Mouse (Mus musculus) forebrain, embryonic 10.5 days (tissue): ENCODE measurements around the gene Slc19a1. TPM values are rescaled to one million over a fixed set of nuclear protein-coding genes. Genes with fewer than 3 reads are reported as not detected.

Experiments used
- DNase-seq: peaks from one replicate; pipeline ENCODE4 v3.0.0-alpha.2; 2017; ENCODE audit warnings: low spot score; ENCODE audit errors: extremely low spot score
- H3K27ac ChIP-seq: fragments of 300-500 bp; sonication (generic); 2 replicates; pipeline ENCODE4 v1.5.1; 2016; ENCODE audit warnings: mild to moderate bottlenecking
- H3K27me3 ChIP-seq: fragments of 300-500 bp; sonication (generic); 2 replicates; pipeline ENCODE4 v1.6.1; 2016; ENCODE audit warnings: mild to moderate bottlenecking; ENCODE audit not compliant: poor library complexity, severe bottlenecking
- H3K36me3 ChIP-seq: fragments of 300-500 bp; sonication (generic); replicated peaks from 2 replicates; pipeline ENCODE4 v1.6.1; 2016; ENCODE audit warnings: mild to moderate bottlenecking, moderate library complexity
- H3K4me1 ChIP-seq: fragments of 300-500 bp; sonication (generic); 2 replicates; pipeline ENCODE4 v1.6.1; 2016
- H3K4me3 ChIP-seq: fragments of 300-500 bp; sonication (generic); 2 replicates; pipeline ENCODE4 v1.5.1; 2016; ENCODE audit warnings: mild to moderate bottlenecking, moderate library complexity
- H3K9me3 ChIP-seq: fragments of 300-500 bp; sonication (generic); 2 replicates; pipeline ENCODE4 v1.6.1; 2016; ENCODE audit warnings: mild to moderate bottlenecking, moderate library complexity
- WGBS: fragments of 180-500 bp; shearing (Covaris S2); methylation state at CpG from one replicate; pipeline ENCODE4 v1.1.7; 2016; 5-methylcytosine and 5-hydroxymethylcytosine counted together
- polyA plus RNA-seq: library from polyadenylated mRNA; unstranded; fragments of >200 nt; fragmentation: Nextera tagmentation; extraction: Ambion mirVana; gene quantifications from 2 replicates; pipeline ENCODE4 v1.2.1, GENCODE M21; 2016

Slc19a1 gene
- polyA plus RNA-seq = 37.1 and 44.4 TPM in 2 replicates

DNA sequence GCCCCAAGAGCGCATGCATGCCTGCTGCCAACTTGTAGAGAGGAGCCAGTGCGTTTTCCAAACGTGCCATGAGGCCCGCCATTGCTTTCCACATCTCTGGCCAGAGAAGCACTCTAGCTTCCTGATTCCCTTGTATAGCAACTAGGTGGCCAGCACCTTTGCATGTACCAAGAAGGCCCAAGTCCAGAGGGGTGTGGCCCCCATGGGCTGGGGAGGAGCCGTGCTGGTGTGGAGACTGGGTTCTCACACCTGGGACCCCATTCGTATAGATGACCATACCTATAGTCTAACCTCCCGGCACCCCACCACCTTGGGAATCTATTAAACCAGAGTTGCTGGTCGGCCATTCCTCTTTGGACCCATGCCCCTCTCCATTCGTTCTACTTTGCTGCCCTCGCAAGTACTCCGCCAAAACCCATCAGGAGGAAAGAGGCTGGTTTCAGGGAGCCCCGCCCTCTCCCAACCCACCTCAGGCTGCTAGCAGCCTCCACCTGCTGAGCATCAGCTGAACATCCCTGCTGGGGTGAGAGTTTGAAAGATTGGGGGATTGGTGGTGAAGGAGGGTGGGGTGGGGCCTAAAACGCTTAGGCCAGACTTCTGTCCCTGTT, at the start of gene Slc19a1:
Slc19a1 (plus strand) TSS at position 474 of the 608 bp plus-strand sequence.
- peak within 1 kb of the TSS; percentile 90 for H3K27ac ChIP-seq
- H3K4me3 ChIP-seq = peak within 1 kb of the TSS; percentile 83
- H3K9me3 ChIP-seq = no peaks in the 10 kb centered on the region
- peaks cover 35% of the 10 kb centered on the region for H3K4me1 ChIP-seq
- no peak for DNase-seq
- WGBS = 36% methylated on average over 13 of the region's 13 CpGs
- H3K27me3 ChIP-seq = peaks cover 25% of the 10 kb centered on the region
- peaks cover 6% of the 10 kb centered on the region for H3K36me3 ChIP-seq

DNA sequence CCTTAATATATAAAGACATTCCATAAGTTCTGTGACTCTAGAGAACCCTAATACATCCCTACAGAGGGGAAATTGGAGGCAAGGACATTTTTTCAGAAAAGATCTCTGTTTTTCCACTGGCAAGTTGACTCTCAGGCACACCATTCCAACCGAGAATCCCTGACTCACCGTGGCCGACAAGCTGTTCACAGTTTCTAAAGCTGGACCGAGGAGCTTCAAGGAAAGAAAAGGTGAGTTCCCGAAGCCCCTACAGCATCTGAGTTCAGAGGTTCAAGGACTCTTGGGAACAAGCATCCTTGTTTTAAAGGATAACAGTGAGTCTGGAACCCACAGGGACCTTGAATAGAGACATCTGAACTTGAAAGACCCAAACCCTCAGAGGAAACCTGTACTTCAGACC, 43.5 kb upstream of the Slc19a1 start:
- no peak for DNase-seq

DNA sequence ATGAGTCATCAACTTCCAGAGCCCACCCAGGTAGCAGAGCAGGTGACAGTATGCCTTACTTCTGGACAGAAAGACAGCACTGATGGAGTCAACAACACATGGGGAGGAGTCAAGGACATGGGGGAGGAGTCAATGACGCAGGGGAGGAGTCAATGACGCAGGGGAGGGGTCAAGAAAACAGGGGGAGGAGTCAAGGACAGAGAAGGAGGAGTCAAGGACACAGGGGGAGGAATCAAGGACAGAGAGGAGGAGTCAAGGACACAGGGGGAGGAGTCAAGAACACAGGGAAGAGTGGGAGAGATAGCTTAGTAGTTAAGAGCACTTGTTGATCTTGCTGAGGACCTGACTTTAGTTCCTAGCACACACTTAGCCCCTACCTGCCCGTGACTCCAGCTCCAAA, 39.6 kb upstream of the Slc19a1 start:
- Histone ChIP-seq H3K27ac (no peak overlapping the region), H3K9me3 (no peaks in the 10 kb centered on the region), H3K36me3 (no peaks in the 10 kb centered on the region), H3K4me3 (no peak overlapping the region), H3K27me3 (no peaks in the 10 kb centered on the region), H3K4me1 (peaks cover 13% of the 10 kb centered on the region; the same call in 1 of the 2 replicates)
- 62% methylated on average over 3 of the region's 3 CpGs for WGBS
- no peak for DNase-seq

More for the DNA sequence above, 43.5 kb upstream of the Slc19a1 start:
- Histone ChIP-seq H3K36me3 (no peaks in the 10 kb centered on the region), H3K27me3 (no peaks in the 10 kb centered on the region), H3K9me3 (no peaks in the 10 kb centered on the region), H3K4me1 (peaks cover 13% of the 10 kb centered on the region; the same call in 1 of the 2 replicates), H3K4me3 (no peak overlapping the region), H3K27ac (no peak overlapping the region)
- WGBS = 93% methylated on average over 5 of the region's 5 CpGs

DNA sequence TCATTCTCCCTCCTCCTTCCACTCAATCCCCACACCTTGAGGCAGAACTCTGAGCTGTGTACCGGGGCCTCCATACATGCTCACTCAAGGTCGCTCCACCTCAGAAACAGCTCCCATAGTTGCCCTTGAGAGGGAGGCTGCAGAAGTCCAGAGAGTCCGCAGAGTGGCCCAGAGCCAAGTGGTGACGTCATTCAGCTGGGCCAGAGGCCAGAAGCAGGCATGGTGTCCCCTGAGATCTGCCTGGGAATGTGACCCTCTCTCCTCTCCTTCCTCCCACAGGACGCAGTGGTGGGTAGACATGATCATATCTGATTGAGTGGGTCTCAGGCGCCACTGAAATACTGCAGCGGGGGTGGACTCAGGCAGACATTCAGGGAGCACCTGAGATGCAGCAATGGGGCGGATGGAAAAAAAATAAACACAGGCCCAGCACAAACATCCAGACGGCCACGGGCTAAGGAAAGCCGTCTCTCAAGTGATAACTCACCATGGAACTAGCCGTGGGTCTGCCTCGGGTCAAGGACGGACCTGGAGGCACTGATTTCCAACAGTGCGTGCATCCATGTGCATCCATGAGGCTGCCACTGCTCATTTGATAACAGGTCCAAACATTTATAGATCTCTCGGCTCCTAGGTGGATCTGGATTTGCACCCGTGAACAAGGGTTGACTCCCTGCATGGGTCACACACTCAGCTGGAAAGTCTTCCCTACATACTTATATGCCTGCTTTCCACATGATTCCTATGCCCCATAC, 34.1 kb upstream of the Slc19a1 start:
- DNase-seq = no peak
- 85% methylated on average over 17 of the region's 17 CpGs for WGBS

DNA sequence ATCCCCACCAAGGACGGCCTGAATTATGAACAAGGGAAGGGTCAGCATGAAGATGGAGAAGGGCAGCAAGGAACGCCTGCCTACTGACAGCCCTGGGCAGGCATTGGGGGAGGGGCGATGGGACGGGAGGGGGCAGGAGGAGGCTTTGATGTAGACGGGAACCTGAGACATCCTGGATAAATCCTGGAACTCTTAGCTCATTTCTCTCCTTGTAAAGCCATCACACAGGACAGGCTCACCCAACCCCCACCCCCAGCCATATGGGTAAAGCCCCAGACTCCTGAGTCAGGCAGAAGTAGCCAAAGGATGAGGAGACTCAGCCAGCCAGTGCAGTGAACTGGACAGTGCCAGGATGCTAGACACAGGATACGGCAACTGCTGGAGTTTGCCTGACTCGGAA, 27.1 kb upstream of the Slc19a1 start:
- WGBS = 32% methylated on average over 7 of the region's 7 CpGs
- no peak for DNase-seq
- H3K4me1 ChIP-seq = peaks cover 36% of the 10 kb centered on the region
- H3K36me3 ChIP-seq = no peaks in the 10 kb centered on the region
- no peaks in the 10 kb centered on the region for H3K9me3 ChIP-seq
- H3K4me3 ChIP-seq = no peak overlapping the region
- H3K27me3 ChIP-seq = no peaks in the 10 kb centered on the region
- peak overlapping the region; percentile 76 for H3K27ac ChIP-seq

More for the DNA sequence above, 34.1 kb upstream of the Slc19a1 start:
- Histone ChIP-seq H3K27ac (no peak overlapping the region), H3K4me1 (no peaks in the 10 kb centered on the region), H3K4me3 (no peak overlapping the region), H3K27me3 (no peaks in the 10 kb centered on the region), H3K9me3 (no peaks in the 10 kb centered on the region), H3K36me3 (no peaks in the 10 kb centered on the region)

DNA sequence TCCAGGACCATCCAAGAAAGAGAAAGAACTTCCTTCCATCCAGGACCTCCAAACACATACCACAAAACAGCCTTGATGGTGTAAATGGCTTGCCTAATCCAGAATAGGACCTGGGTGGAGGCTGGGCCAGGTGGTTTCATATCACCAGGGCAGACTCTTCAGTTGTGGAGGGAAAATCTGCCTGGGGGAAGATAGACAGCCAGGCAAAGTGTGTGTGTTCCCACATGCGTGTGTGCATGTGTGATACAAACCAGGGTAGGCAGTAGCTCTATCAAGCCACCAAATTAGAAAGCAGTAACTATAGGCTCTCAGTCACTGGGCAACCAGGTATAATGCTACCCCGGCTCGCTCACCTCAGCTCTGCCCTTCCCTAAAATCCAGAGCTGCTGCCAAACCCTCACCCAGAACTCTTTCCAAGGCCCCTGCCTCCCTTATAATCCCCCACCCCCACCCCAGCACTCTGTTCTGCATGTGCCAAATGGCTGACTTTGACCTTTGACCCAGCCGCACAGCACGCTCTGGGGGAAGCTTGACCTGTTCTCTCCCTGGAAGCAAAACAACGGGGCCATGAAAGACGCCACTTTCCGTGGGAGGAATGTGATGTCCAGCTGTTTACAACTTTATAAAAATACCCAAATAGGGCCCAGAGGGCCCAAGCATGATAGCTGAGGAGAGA, 24.5 kb upstream of the Slc19a1 start:
- Histone ChIP-seq H3K4me3 (no peak overlapping the region), H3K27me3 (no peaks in the 10 kb centered on the region), H3K27ac (peak overlapping the region; percentile 81), H3K36me3 (no peaks in the 10 kb centered on the region), H3K9me3 (no peaks in the 10 kb centered on the region), H3K4me1 (peaks cover 36% of the 10 kb centered on the region)
- DNase-seq = peak; percentile 46
- WGBS = 33% methylated on average over 8 of the region's 8 CpGs

DNA sequence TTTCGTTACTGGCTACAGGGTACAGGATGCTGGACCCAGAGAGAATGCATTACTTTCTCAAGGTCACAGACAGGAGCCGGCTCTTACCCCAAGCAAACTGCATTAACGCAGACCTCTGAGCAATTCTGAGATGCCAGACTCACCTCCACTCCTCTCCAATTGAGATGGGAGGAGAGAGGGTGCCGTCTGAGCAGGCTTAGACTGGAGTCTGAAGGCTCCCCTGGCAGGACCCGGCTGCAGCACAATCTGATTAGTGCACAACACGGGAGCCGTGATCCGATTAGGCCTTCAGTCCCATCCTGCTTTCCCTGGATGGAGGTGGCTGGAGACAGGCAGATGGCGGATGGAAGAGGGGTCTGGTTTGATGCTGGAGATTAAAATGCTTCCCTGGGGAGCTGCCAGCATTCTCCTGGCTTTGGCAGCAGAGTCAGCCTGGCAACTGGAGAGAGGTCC, 23.9 kb upstream of the Slc19a1 start:
- 21% methylated on average over 9 of the region's 9 CpGs for WGBS
- Histone ChIP-seq H3K4me3 (no peak overlapping the region), H3K4me1 (peaks cover 36% of the 10 kb centered on the region), H3K36me3 (no peaks in the 10 kb centered on the region), H3K27me3 (no peaks in the 10 kb centered on the region), H3K27ac (peak overlapping the region; percentile 81), H3K9me3 (no peaks in the 10 kb centered on the region)
- DNase-seq = peak; percentile 33

DNA sequence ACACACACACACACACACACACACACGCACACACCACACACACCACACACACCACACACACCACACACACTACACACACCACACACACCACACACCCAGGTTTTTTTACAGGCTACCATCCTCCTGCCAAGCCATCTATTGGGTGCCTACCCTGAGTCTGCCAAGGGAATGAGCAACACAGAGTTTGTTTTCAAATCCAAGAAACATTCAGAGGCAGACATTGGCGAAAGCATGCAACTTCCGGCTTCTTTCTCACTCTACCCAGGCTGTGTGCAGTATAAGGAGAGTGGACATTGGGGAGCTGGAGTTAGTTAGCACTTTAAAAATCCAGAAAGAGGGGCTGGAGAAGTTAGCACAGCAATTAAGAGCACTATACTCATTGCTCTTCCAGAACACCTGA, 23.3 kb upstream of the Slc19a1 start:
- DNase-seq = no peak
- Histone ChIP-seq H3K36me3 (no peaks in the 10 kb centered on the region), H3K9me3 (no peaks in the 10 kb centered on the region), H3K27me3 (no peaks in the 10 kb centered on the region), H3K27ac (peak overlapping the region; percentile 81), H3K4me1 (peaks cover 36% of the 10 kb centered on the region), H3K4me3 (no peak overlapping the region)
- 86% methylated on average over 3 of the region's 3 CpGs for WGBS

DNA sequence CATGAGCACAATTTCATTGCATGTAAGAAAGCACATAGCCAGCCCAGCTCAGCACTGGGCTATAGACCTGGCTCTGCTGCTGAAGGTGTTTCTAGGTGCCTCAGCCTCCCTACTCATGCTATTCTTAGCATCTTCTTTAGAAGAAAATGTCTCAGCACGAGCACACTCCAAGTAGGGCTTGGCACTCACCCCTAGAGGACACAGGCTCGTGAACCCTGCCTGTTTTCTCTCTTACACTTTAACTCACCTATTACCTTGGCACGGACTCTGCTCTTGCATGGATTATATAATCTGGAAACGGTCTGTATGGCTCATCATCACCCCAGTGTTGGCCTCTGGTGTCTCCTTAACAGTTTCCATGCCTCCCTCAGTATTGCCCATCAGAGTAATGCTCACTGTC, 20.4 kb upstream of the Slc19a1 start:
- H3K36me3 ChIP-seq = no peaks in the 10 kb centered on the region
- no peak for DNase-seq
- no peaks in the 10 kb centered on the region for H3K27me3 ChIP-seq
- H3K9me3 ChIP-seq = no peaks in the 10 kb centered on the region
- no peak overlapping the region for H3K4me3 ChIP-seq
- H3K27ac ChIP-seq = no peak overlapping the region
- peaks cover 20% of the 10 kb centered on the region for H3K4me1 ChIP-seq
- WGBS = 86% methylated on average over 4 of the region's 4 CpGs

DNA sequence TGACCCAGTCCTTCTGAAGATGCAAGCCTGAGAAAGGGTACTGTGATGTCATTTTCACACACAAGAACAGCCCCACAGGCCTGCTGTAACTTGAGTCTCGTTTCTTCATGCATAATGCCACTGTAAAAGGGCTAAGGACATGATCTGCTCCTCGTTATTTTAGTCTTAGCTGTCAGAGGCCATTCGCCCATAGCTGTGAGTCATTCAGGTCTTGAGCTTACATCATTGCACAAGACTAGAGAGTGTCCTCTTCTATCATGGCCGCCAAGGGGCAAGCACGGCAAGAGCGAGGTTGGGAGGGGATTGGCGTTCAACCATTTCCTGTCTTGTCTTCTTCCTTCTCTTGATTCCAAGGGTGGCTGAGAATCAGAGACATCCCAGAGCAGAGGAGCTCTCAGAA, 16.0 kb upstream of the Slc19a1 start:
- 90% methylated on average over 7 of the region's 7 CpGs for WGBS
- no peak for DNase-seq

DNA sequence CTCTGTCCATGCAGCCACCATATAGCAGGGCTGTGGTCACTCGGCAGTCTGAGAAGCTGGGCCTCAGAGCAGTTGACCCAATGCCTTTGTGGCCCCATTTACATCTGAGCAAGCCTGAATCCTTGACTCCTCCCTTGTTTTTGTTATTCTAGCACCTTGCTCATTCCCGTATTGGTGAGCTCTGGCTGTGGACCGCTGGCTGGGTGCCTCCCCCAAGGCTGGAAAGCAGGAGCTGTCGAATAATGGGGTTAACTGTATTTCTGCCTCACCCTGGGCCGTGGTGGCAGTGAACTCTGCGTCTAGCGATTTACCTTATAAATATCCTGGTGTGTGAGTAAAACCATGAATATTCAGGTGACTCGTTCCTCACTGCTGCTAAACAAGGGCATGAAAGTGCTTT, 15.5 kb upstream of the Slc19a1 start:
- 56% methylated on average over 8 of the region's 8 CpGs for WGBS
- H3K27me3 ChIP-seq = no peaks in the 10 kb centered on the region
- no peak overlapping the region for H3K27ac ChIP-seq
- H3K36me3 ChIP-seq = no peaks in the 10 kb centered on the region
- peaks cover under 1% of the 10 kb centered on the region for H3K4me1 ChIP-seq
- no peaks in the 10 kb centered on the region for H3K9me3 ChIP-seq
- no peak for DNase-seq
- no peak overlapping the region for H3K4me3 ChIP-seq

More for the DNA sequence above, 16.0 kb upstream of the Slc19a1 start:
- H3K27ac ChIP-seq = no peak overlapping the region
- no peaks in the 10 kb centered on the region for H3K27me3 ChIP-seq
- H3K4me1 ChIP-seq = no peaks in the 10 kb centered on the region
- H3K9me3 ChIP-seq = no peaks in the 10 kb centered on the region
- H3K36me3 ChIP-seq = no peaks in the 10 kb centered on the region
- H3K4me3 ChIP-seq = no peak overlapping the region

DNA sequence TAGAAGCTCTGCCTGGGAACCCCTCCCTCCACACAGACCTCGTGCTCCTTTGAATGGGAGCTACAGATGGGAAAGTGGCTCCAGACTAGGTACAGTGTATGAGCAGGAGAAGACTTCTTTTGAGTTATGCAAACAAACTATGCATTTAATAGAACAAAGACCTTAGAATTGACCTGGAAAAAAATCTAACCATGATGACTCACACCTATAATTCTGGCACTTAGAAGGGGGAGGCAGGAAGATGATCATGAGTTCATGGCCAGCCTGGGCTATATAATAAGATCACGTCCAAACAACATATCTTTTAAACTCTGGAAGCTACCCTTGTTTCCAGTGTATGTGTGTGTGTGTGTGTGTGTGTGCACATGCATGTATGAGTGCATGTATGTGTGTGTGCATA, 15.0 kb upstream of the Slc19a1 start:
- H3K36me3 ChIP-seq = no peaks in the 10 kb centered on the region
- no peak overlapping the region for H3K4me3 ChIP-seq

DNA sequence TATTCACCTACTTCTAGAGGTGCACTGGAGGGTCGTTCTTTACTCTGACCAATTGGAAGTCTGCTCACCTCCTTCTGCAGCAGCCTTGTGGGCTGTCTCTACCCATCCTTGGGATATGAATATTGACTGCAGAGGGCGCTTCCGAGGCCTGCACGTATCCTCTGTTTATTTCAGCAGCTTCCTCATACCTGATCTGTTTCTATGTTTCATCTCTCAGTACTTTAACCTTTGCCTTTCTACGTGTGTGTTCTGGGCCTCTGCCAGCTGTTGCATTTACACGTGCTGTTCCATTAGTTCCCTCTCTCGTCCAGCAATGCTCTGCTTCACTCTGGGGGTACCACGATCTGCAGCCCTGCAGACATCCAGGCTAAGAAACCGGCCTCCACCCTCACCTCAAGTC, 14.4 kb upstream of the Slc19a1 start:
- WGBS = 82% methylated on average over 9 of the region's 9 CpGs
- Histone ChIP-seq H3K27ac (no peak overlapping the region), H3K27me3 (0 out of 2 replicates have a peak, but pooled peaks cover 3% of the 10 kb centered on the region), H3K4me3 (no peak overlapping the region), H3K36me3 (no peaks in the 10 kb centered on the region), H3K9me3 (no peaks in the 10 kb centered on the region), H3K4me1 (peaks cover 5% of the 10 kb centered on the region)
- no peak for DNase-seq

More for the DNA sequence above, 15.0 kb upstream of the Slc19a1 start:
- WGBS = 81% methylated on average over 2 of the region's 2 CpGs
- peaks cover 5% of the 10 kb centered on the region for H3K4me1 ChIP-seq
- no peaks in the 10 kb centered on the region for H3K9me3 ChIP-seq
- DNase-seq = no peak
- no peaks in the 10 kb centered on the region for H3K27me3 ChIP-seq
- no peak overlapping the region for H3K27ac ChIP-seq
